Mouse (Mus musculus) heart, adult 18-20 months (tissue): ENCODE results near the gene Cyb5r3. TPM values are rescaled to one million over a fixed set of nuclear protein-coding genes. Genes with fewer than 3 reads are reported as not detected.
"Not testable (repeated sequence)": the region's sequence is repeated elsewhere in the genome, so short reads cannot be mapped to it uniquely, and the experiment has no call there.

Experiments used
- DNase-seq, 2 experiments: peaks; one replicate each; pipeline ENCODE4 v3.0.0; 2021 to 2022; ENCODE audit warnings: mixed read lengths in 1 of 2
- total RNA-seq, 2 experiments: library from RNA; stranded (reverse); gene quantifications; 2 replicates each; pipeline ENCODE4 v1.2.3; 2021

Gene Cyb5r3
- total RNA-seq, 2 experiments from 2014 or later: 83.9 to 93.0 TPM

- DNase-seq: no peak
Observed at GRCm38 (mm10) chr15:83150073-83150442, 22.3 kb downstream of the Cyb5r3 start.

GRCm38 (mm10) chr15:83149196-83150072, 23.0 kb downstream of the Cyb5r3 start, which contains the start of gene Poldip3:
Gene Poldip3, minus strand, starts transcription at chr15:83149384.
- peak; percentile 98 to 100 for DNase-seq

GRCm38 (mm10) chr15:83148801-83149195, 23.6 kb downstream of the Cyb5r3 start:
- DNase-seq: no peak

GRCm38 (mm10) chr15:83148395-83148794, 24.0 kb downstream of the Cyb5r3 start:
- no peak for DNase-seq

GRCm38 (mm10) chr15:83145541-83145940, 26.9 kb downstream of the Cyb5r3 start:
- no peak for DNase-seq

GRCm38 (mm10) chr15:83142861-83143260, 29.5 kb downstream of the Cyb5r3 start:
- no peak for DNase-seq

GRCm38 (mm10) chr15:83135654-83136053, 36.7 kb downstream of the Cyb5r3 start:
- no peak for DNase-seq

- no peak for DNase-seq
Observed at GRCm38 (mm10) chr15:83134671-83135070, 37.7 kb downstream of the Cyb5r3 start.

- no peak for DNase-seq
Observed at GRCm38 (mm10) chr15:83129530-83130231, 42.7 kb downstream of the Cyb5r3 start.

GRCm38 (mm10) chr15:83127037-83127436, 45.4 kb downstream of the Cyb5r3 start:
- not testable (repeated sequence) for DNase-seq

GRCm38 (mm10) chr15:83126582-83126981, 45.8 kb downstream of the Cyb5r3 start:
- no peak for DNase-seq

- DNase-seq: no peak
Observed at GRCm38 (mm10) chr15:83124625-83125024, 47.8 kb downstream of the Cyb5r3 start.

GRCm38 (mm10) chr15:83122566-83123145, 49.7 kb downstream of the Cyb5r3 start, which contains the start of gene Rrp7a:
Gene Rrp7a, minus strand, starts transcription at chr15:83122801.
- DNase-seq: peak; percentile 95

- DNase-seq: peak; percentile 38 to 49
Observed at GRCm38 (mm10) chr15:83121709-83122565, 50.5 kb downstream of the Cyb5r3 start.

- DNase-seq: peak; percentile 26 to 42
Observed at GRCm38 (mm10) chr15:83118360-83118759, 54.0 kb downstream of the Cyb5r3 start.

- DNase-seq: no peak
Observed at GRCm38 (mm10) chr15:83115071-83115470, 57.3 kb downstream of the Cyb5r3 start.

- DNase-seq: no peak
Observed at GRCm38 (mm10) chr15:83114106-83114505, 58.3 kb downstream of the Cyb5r3 start.

- DNase-seq: peak; percentile 72 to 85
Observed at GRCm38 (mm10) chr15:83112898-83113297, 59.5 kb downstream of the Cyb5r3 start.

GRCm38 (mm10) chr15:83111874-83112273, 60.5 kb downstream of the Cyb5r3 start:
- no peak for DNase-seq

- no peak for DNase-seq
Observed at GRCm38 (mm10) chr15:83111290-83111689, 61.1 kb downstream of the Cyb5r3 start.

- no peak for DNase-seq
Observed at GRCm38 (mm10) chr15:83107814-83108213, 64.6 kb downstream of the Cyb5r3 start.

- no peak for DNase-seq
Observed at GRCm38 (mm10) chr15:83106426-83106825, 66.0 kb downstream of the Cyb5r3 start.
